Mouse (Mus musculus) erythroblast, embryonic 14.5 days (primary cell): ENCODE measurements around the gene Hmgcl.

Experiments
- GATA1 ChIP-seq: IDR thresholded peaks from 2 replicates; pipeline ENCODE4 v1.6.1; 2012; ENCODE audit warnings: low read length, inconsistent platforms, mixed read lengths
- TAL1 ChIP-seq: IDR thresholded peaks from 3 replicates; pipeline ENCODE4 v1.6.1; 2012; ENCODE audit warnings: low read length, inconsistent platforms, mixed read lengths

- TF ChIP-seq GATA1 = no peak
- TF ChIP-seq TAL1 = no peak
These were observed 47.7 kb downstream of the Hmgcl start for GRCm38 (mm10) chr4:135993941-135994340.
